Comparison of ENCODE assay signal across 26 mouse cellular contexts in the genomic region with DNA sequence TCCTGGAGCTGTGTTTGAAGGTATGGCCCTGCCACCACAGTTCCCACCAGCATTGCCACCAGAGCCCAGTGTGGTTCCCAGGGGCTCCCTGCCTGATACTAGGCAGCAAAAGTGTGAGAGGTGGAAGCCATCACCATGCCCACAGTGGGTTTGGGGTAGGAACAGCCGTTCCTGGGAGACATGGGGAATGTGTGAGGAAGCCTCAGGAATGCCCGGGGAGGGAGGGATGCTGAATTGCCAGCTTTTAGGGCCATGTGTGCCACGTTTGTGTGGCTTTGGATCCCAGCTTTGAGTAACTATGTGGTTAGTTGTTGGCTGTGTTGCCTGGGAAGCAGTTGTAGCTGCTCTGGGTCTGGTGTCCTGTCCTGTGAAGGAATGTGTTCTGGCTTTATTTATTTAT. TPM values are rescaled to one million over a fixed set of nuclear protein-coding genes. Genes with fewer than 3 reads are reported as not detected.
DNase-seq lines count a peak whose midpoint lies in the region; ATAC-seq and TF ChIP-seq lines count a peak whose summit lies in the region.
"Had no signal": no experiment of that assay in that cellular context is flagged by ENCODE, and none has a peak within 500 bp of the region (broad histone marks: within the 10 kb centered on the region; RNA-seq: fewer than 3 reads in every experiment).

No protein-coding gene starts in this region.

- H3K4me1 ChIP-seq in hindbrain, embryonic 10.5 days (replicated peaks): peaks cover 8% of the 10 kb centered on the region; the same call in 1 of the 2 replicates
- H3K4me1 ChIP-seq in hindbrain, embryonic 14.5 days (replicated peaks; ENCODE audit: control insufficient read depth, insufficient read depth, low read length): no peaks in the 10 kb centered on the region
- peaks cover 16% of the 10 kb centered on the region for H3K4me1 ChIP-seq in embryonic facial prominence, embryonic 15.5 days
- peaks cover 25% of the 10 kb centered on the region for H3K4me1 ChIP-seq in limb, embryonic 15.5 days
- H3K4me1 ChIP-seq: hindbrain, embryonic 15.5 days; midbrain, embryonic 15.5 days; neural tube, embryonic 15.5 days had no signal

- ATAC-seq in hindbrain, embryonic 14.5 days (ENCODE audit: low FRiP score): no peak
- ATAC-seq in embryonic facial prominence, embryonic 15.5 days (ENCODE audit: insufficient number of reproducible peaks, low FRiP score, low TSS enrichment, low read depth): peak; percentile 80
- ATAC-seq in limb, embryonic 15.5 days (ENCODE audit: insufficient number of reproducible peaks, low FRiP score, low TSS enrichment, low read depth): peak; percentile 77
- ATAC-seq: forebrain, embryonic 16.5 days; intestine, embryonic 16.5 days; liver, embryonic 12.5 days; midbrain, embryonic 15.5 days; Patski had no signal

- 84% methylated on average over 3 of the region's 3 CpGs for WGBS in hindbrain, embryonic 10.5 days
- 83% methylated on average over 3 of the region's 3 CpGs for WGBS in hindbrain, embryonic 14.5 days
- WGBS in embryonic facial prominence, embryonic 15.5 days: 41% methylated on average over 3 of the region's 3 CpGs
- WGBS in limb, embryonic 15.5 days: 56% methylated on average over 3 of the region's 3 CpGs

- intact Hi-C loops in left cerebral cortex, postnatal 4 days (cut with DNase I): no loop called here

- no peaks in the 10 kb centered on the region for H3K36me3 ChIP-seq in hindbrain, embryonic 10.5 days
- no peaks in the 10 kb centered on the region for H3K36me3 ChIP-seq in hindbrain, embryonic 14.5 days (replicated peaks; ENCODE audit: control insufficient read depth, insufficient read depth)
- no peaks in the 10 kb centered on the region for H3K36me3 ChIP-seq in C2C12 (ENCODE audit: control insufficient read depth, insufficient read depth)
- H3K36me3 ChIP-seq in embryonic facial prominence, embryonic 15.5 days: no peaks in the 10 kb centered on the region
- H3K36me3 ChIP-seq in limb, embryonic 15.5 days: no peaks in the 10 kb centered on the region
- H3K36me3 ChIP-seq: heart, embryonic 12.5 days; hindbrain, embryonic 15.5 days; liver, embryonic 12.5 days; midbrain, embryonic 15.5 days; neural tube, embryonic 15.5 days had no signal

- H3K9ac ChIP-seq in hindbrain, embryonic 14.5 days: no peak overlapping the region
- H3K9ac ChIP-seq in embryonic facial prominence, embryonic 15.5 days: no peak overlapping the region
- no peak overlapping the region for H3K9ac ChIP-seq in limb, embryonic 15.5 days
- H3K9ac ChIP-seq: heart, embryonic 12.5 days; hindbrain, embryonic 15.5 days; liver, embryonic 12.5 days; midbrain, embryonic 15.5 days; neural tube, embryonic 15.5 days had no signal

- H3K9me3 ChIP-seq in hindbrain, embryonic 10.5 days: peaks cover 6% of the 10 kb centered on the region; the same call in 1 of the 2 replicates
- no peaks in the 10 kb centered on the region for H3K9me3 ChIP-seq in hindbrain, embryonic 14.5 days (ENCODE audit: control insufficient read depth, low read length)
- no peaks in the 10 kb centered on the region for H3K9me3 ChIP-seq in embryonic facial prominence, embryonic 15.5 days (replicated peaks)
- H3K9me3 ChIP-seq in limb, embryonic 15.5 days: 0 out of 2 replicates have a peak, but pooled peaks cover 8% of the 10 kb centered on the region
- H3K9me3 ChIP-seq: hindbrain, embryonic 15.5 days; liver, embryonic 12.5 days; midbrain, embryonic 15.5 days; neural tube, embryonic 15.5 days had no signal

- peak overlapping the region; percentile 1; the same call in 1 of the 2 replicates for H3K27ac ChIP-seq in hindbrain, embryonic 10.5 days
- H3K27ac ChIP-seq in hindbrain, embryonic 14.5 days: no peak overlapping the region
- peak overlapping the region; percentile 79 for H3K27ac ChIP-seq in embryonic facial prominence, embryonic 15.5 days (replicated peaks)
- peak overlapping the region; percentile 77 for H3K27ac ChIP-seq in limb, embryonic 15.5 days
- H3K27ac ChIP-seq: hindbrain, embryonic 15.5 days; kidney, postnatal 0 days; liver, embryonic 12.5 days; midbrain, embryonic 15.5 days; neural tube, embryonic 15.5 days had no signal

- H3K27me3 ChIP-seq in hindbrain, embryonic 10.5 days (ENCODE audit: insufficient read depth, poor library complexity, severe bottlenecking): no peaks in the 10 kb centered on the region
- no peaks in the 10 kb centered on the region for H3K27me3 ChIP-seq in hindbrain, embryonic 14.5 days (ENCODE audit: control insufficient read depth, insufficient read depth, low read length)
- H3K27me3 ChIP-seq in C2C12 (ENCODE audit: control insufficient read depth, insufficient read depth, insufficient read length): no peaks in the 10 kb centered on the region
- no peaks in the 10 kb centered on the region for H3K27me3 ChIP-seq in embryonic facial prominence, embryonic 15.5 days
- no peaks in the 10 kb centered on the region for H3K27me3 ChIP-seq in limb, embryonic 15.5 days
- H3K27me3 ChIP-seq: heart, embryonic 12.5 days; hindbrain, embryonic 15.5 days; midbrain, embryonic 15.5 days; neural tube, embryonic 15.5 days; Patski had no signal

- no peak overlapping the region for H3K4me2 ChIP-seq in hindbrain, embryonic 14.5 days (replicated peaks)
- H3K4me2 ChIP-seq in embryonic facial prominence, embryonic 15.5 days (replicated peaks): no peak overlapping the region
- 0 out of 2 replicates have a peak overlapping the region, but pooled peaks have one; percentile 2 for H3K4me2 ChIP-seq in limb, embryonic 15.5 days
- H3K4me2 ChIP-seq: heart, embryonic 12.5 days; hindbrain, embryonic 15.5 days; liver, embryonic 12.5 days; midbrain, embryonic 15.5 days; neural tube, embryonic 15.5 days had no signal

- H3K79me2 ChIP-seq in C2C12 (ENCODE audit: control insufficient read depth, insufficient read depth): no peaks in the 10 kb centered on the region

- H3K4me3 ChIP-seq in hindbrain, embryonic 10.5 days: no peak overlapping the region
- H3K4me3 ChIP-seq in hindbrain, embryonic 14.5 days (replicated peaks; ENCODE audit: low read length): no peak overlapping the region
- no peak overlapping the region for H3K4me3 ChIP-seq in C2C12 (ENCODE audit: insufficient read depth, poor library complexity, severe bottlenecking)
- no peak overlapping the region for H3K4me3 ChIP-seq in embryonic facial prominence, embryonic 15.5 days (replicated peaks)
- no peak overlapping the region for H3K4me3 ChIP-seq in limb, embryonic 15.5 days
- H3K4me3 ChIP-seq: erythroblast, embryonic 14.5 days; heart, embryonic 12.5 days; hindbrain, embryonic 15.5 days; liver, embryonic 12.5 days; midbrain, embryonic 15.5 days; neural tube, embryonic 15.5 days had no signal

- no peak for TF ChIP-seq CTCF in C2C12 (IDR thresholded peaks at IDR 0.05; ENCODE audit: control insufficient read depth, insufficient read depth, insufficient read length)

- H3K79me3 ChIP-seq in C2C12 (ENCODE audit: low read depth): no peaks in the 10 kb centered on the region

- DNase-seq in hindbrain, embryonic 10.5 days (ENCODE audit: low spot score): no peak
- no peak for DNase-seq in hindbrain, embryonic 14.5 days (ENCODE audit: low spot score)
- no peak for DNase-seq in layer of hippocampus, postnatal 14 days (ENCODE audit: low spot score in 2 of 2)
- DNase-seq in left cerebral cortex, postnatal 4 days: no peak
- DNase-seq: adrenal gland, postnatal 10 days; cerebellum, postnatal 10 days; heart, postnatal 14 days; layer of hippocampus, postnatal 36 days; lung, postnatal 36 days; right cerebral cortex, postnatal 14 days; spleen, adult 18-20 months; thymus, postnatal 36 days had no signal

- no peak overlapping the region for H3ac ChIP-seq in C2C12 (ENCODE audit: control insufficient read depth, insufficient read length, low read depth)

TF ChIP-seq in C2C12, 6 proteins besides CTCF, POLR2A, EP300 and RAD21:
- TF ChIP-seq MYOG (IDR thresholded peaks at IDR 0.05; ENCODE audit: control insufficient read depth, extremely low read depth, insufficient read length) (no peak), CEBPB (IDR thresholded peaks at IDR 0.05; ENCODE audit: low read depth) (no peak), USF1 (IDR thresholded peaks at IDR 0.05; ENCODE audit: low read depth) (no peak), MAX (IDR thresholded peaks at IDR 0.05) (peak; percentile 47), FOSL1 (IDR thresholded peaks at IDR 0.05; ENCODE audit: insufficient read depth, low read length, poor library complexity, severe bottlenecking) (no peak), MYOD1 (IDR thresholded peaks at IDR 0.05; ENCODE audit: control insufficient read depth, insufficient read length, low read depth) (peak; percentile 68)

RNA-seq across cellular contexts. Expression of gene Prelp, which starts 20.7 kb away (rescaled TPM):
- polyA plus RNA-seq in hindbrain, embryonic 10.5 days (2016; fragmentation: Nextera tagmentation; extraction: Ambion mirVana): 0.71 and 1.7 TPM in 2 replicates
- 14.6 and 15.6 TPM in 2 replicates for polyA plus RNA-seq in hindbrain, embryonic 14.5 days (2014; fragmentation: Nextera tagmentation; extraction: Ambion mirVana)
- 0.07 TPM for polyA plus RNA-seq in C2C12 (2012; fragmentation: generic; extraction: Trizol)
- 6.7 and 8.2 TPM in 2 replicates for polyA plus RNA-seq in embryonic facial prominence, embryonic 15.5 days (2015; fragmentation: Nextera tagmentation; extraction: Ambion mirVana)
- polyA plus RNA-seq in limb, embryonic 15.5 days (2015; fragmentation: Nextera tagmentation; extraction: Ambion mirVana): 17.9 and 20.3 TPM in 2 replicates
- total RNA-seq in layer of hippocampus, postnatal 14 days (2021): 10 to 100 TPM in 1 of 2 experiments, 1 to 10 TPM in 1; 4.6 to 10.2 TPM
- 1 to 10 TPM; 1.9 to 2.6 TPM for total RNA-seq in left cerebral cortex, postnatal 4 days (2021)
- total RNA-seq: granulocyte monocyte progenitor cell, adult 5-6 weeks had no signal
- polyA plus RNA-seq: erythroblast, embryonic 14.5 days had no signal

RNA-seq across cellular contexts. Expression of gene Optc, which starts 34.1 kb away (rescaled TPM):
- 2.1 and 3.6 TPM in 2 replicates for polyA plus RNA-seq in hindbrain, embryonic 10.5 days (2016; fragmentation: Nextera tagmentation; extraction: Ambion mirVana)
- polyA plus RNA-seq in hindbrain, embryonic 14.5 days (2014; fragmentation: Nextera tagmentation; extraction: Ambion mirVana): 3.2 TPM in 2 replicates
- 0.27 TPM for polyA plus RNA-seq in C2C12 (2012; fragmentation: generic; extraction: Trizol)
- polyA plus RNA-seq in embryonic facial prominence, embryonic 15.5 days (2015; fragmentation: Nextera tagmentation; extraction: Ambion mirVana): 1.1 and 1.2 TPM in 2 replicates
- polyA plus RNA-seq in limb, embryonic 15.5 days (2015; fragmentation: Nextera tagmentation; extraction: Ambion mirVana): 0.71 and 0.83 TPM in 2 replicates
- total RNA-seq in layer of hippocampus, postnatal 14 days (2021): 1 to 10 TPM in 1 of 2 experiments, under 1 TPM in 1; 0.60 to 1.3 TPM
- total RNA-seq in left cerebral cortex, postnatal 4 days (2021): 1 to 10 TPM; 2.3 to 2.7 TPM
- total RNA-seq: granulocyte monocyte progenitor cell, adult 5-6 weeks had no signal
- polyA plus RNA-seq: erythroblast, embryonic 14.5 days had no signal
